Mouse (Mus musculus) liver, postnatal 0 days (tissue): ENCODE measurements at regions not wholly inside any gene's neighbourhood (a gene's known extent, or its start where the extent isn't known, plus 50 kb on each side); places are given as distances from the start of the nearest gene placed in this dataset.

Experiments used
- CTCF ChIP-seq: sonication (generic); IDR thresholded peaks from 2 replicates; pipeline ENCODE4 v1.5.1; 2016; ENCODE audit warnings: antibody characterized with exemption, low read depth
- EP300 ChIP-seq: IDR thresholded peaks from 2 replicates; pipeline ENCODE4 v1.6.1; 2016; ENCODE audit warnings: antibody characterized with exemption, low read depth, mild to moderate bottlenecking

GRCm38 (mm10) chr3:34837644-34838332 lies 187.6 kb downstream of the Sox2 start:
- TF ChIP-seq EP300 (no peak), CTCF (no peak)
